Mouse (Mus musculus) brain, adult 2 months (tissue): Measurements from ENCODE around the gene Pde1c.

ENCODE experiments used
- DNase-seq: peaks from one replicate; pipeline ENCODE4 v3.0.0; 2011; ENCODE audit warnings: low read depth, low spot score

Gene Pde1c

DNA sequence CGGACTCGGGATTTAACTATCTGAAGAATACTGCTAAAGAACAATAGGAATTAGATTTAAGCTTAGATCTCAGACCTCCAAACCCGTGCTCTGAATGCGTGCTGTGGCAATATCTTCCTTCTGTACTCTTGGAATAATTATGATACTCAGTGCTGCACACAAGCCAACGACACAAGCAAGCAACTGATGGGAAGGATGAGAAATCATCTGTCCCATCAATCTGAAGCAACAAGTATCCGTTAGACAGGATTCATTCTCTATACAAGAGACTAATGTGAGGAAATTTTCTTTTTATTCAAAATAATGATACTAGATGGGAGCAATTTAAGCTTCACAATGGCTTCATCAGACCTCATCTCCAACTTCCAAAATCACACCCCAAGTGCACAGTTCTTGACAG is 237.5 kb downstream of the Pde1c start:
- no peak for DNase-seq

GRCm38 (mm10) chr6:56328103-56328502 is 240.8 kb downstream of the Pde1c start:
- DNase-seq, result peak; percentile 48

- peak; percentile 37 for DNase-seq
Observed at GRCm38 (mm10) chr6:56322799-56323198, 246.1 kb downstream of the Pde1c start.

- DNase-seq, result peak; percentile 26
Observed at GRCm38 (mm10) chr6:56310318-56310717, 258.6 kb downstream of the Pde1c start.

- no peak for DNase-seq
Observed at GRCm38 (mm10) chr6:56306066-56306465, 262.8 kb downstream of the Pde1c start.

DNA sequence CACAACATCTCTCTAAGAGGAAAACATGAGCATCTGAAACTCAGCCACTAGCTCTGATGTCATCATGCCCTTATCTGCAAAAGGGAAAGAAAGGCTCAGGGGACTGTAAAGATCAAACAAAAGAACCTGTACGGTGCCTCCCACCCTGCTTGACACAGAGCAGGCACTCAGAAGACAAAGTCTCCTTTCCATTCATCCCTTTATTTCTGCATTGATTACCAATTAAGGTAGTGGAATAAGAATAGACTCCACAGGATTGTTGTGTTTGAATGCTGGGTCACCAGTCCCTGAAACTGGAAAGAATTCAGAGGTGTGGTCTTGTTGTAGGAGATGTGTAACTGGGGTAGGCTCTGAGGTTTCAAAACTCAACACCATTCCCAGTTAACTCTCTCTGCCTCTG is 276.7 kb downstream of the Pde1c start:
- no peak for DNase-seq

DNA sequence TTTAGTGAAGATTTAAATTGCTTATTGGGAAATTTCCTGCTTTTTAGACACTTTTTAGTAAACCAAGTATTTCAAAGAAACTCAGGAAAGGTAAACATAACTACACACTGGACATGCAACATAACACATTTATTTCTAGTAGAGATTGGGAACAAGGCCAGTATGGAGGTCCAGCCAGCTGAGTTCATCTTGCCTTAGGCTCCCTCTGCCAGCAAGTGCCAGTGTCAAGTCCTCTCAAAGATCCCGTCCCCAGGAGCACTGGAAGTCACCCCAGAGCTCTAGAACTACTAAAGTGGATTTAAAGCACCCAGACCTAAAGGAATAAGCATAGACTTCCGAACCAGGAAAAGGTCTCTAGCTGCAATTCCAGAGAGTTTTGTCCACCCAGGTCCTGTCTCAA is 279.6 kb downstream of the Pde1c start:
- peak; percentile 43 for DNase-seq

- no peak for DNase-seq
Observed at GRCm38 (mm10) chr6:56284821-56285220, 284.1 kb downstream of the Pde1c start.

GRCm38 (mm10) chr6:56275461-56275860 is 293.4 kb downstream of the Pde1c start:
- DNase-seq, result peak; percentile 56

GRCm38 (mm10) chr6:56271741-56272140 is 297.2 kb downstream of the Pde1c start:
- DNase-seq, result peak; percentile 17

DNA sequence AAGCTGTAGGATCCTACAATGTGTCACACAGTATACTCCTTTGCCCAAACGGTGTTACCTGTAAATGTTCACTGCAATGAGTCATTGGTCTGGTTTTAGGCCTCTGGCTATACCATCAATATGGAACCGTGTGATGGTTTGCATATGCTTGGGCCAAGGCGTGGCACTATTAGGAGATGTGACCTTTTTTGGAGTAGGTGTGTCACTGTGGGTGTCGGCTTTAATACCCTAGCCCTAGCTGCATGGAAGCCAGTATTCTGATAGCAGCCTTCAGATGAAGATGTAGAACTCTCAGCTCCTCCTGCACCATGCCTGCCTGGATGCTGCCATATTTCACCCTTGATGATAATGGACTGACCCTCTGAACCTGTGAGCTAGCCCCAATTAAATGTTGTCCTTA is 304.4 kb downstream of the Pde1c start:
- no peak for DNase-seq

GRCm38 (mm10) chr6:56260118-56260517 is 308.8 kb downstream of the Pde1c start:
- DNase-seq, result no peak

GRCm38 (mm10) chr6:56257555-56258297 is 311.2 kb downstream of the Pde1c start:
- DNase-seq, result no peak

DNA sequence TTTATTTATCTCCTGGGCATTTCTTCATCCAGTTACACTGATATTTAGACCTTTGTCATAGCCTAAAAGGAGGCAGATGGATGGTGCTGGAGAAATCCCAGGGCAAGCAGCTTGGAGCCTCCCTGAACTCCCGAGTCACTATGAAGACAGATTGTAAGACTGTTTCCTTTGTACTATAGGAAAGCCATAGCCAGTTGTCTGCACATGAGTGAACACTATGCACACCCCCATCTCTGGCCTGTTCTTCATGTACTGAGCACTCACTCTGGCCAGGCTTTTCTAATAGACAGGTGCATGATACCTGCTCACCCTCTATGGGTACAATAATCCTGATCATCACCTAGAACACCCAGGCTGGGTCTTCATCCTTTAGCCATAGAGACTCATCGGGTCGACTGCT is 318.8 kb downstream of the Pde1c start:
- DNase-seq, result peak; percentile 90

DNA sequence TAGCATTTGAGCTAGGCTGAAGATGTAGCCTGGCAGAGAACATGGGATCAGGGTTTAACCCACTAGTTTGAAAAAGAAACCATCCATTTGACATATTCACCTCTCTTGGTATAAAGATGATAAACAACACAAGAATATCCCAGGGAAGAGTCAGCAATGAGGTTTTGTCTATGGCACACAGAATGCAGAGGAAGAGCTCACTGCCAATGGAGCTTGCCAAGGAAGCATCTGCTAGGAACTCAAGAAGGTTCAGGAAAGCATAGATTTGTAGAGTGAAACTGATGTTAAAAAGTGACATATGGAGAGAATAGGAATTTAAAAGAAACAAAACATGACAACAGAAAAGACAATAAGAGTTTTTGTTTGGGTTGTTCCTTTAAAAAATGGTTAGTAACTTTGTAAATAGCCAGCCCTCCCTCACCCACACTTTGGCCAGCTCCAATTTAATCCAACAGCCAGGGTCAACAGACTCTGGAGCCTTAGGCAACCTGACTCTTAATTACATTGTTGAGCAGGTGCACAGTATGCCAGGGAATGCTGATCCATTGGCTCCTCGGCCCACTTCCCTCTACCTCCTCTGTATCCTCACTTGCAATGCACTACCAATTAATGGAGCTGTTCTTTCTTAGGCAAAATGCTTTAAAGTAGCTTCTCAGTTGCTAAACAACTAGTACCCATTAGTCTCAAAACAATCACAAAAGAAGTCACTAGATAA is 377.3 kb downstream of the Pde1c start:
- DNase-seq, result peak; percentile 81

- peak; percentile 50 for DNase-seq
Observed at GRCm38 (mm10) chr6:56176485-56176884, 392.4 kb downstream of the Pde1c start.

DNA sequence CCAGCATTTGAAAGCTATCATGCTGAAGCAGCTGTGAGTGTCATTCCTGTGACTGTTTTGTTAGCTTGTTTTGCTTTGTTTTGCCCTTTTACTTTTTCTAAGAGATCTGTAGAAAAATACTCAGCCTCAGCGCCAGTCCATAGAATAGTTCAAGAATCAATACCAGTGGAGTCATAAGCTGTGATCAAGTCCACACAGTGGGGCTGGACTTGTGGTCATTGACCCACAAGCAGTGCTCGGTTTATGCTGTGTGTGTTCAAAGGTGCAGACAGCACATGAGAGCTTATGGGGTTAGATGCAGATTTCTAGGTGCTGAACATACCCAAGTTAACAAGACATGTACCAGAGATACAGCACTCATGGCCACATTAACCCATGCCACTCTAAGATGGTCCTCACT is 396.7 kb downstream of the Pde1c start:
- no peak for DNase-seq

DNA sequence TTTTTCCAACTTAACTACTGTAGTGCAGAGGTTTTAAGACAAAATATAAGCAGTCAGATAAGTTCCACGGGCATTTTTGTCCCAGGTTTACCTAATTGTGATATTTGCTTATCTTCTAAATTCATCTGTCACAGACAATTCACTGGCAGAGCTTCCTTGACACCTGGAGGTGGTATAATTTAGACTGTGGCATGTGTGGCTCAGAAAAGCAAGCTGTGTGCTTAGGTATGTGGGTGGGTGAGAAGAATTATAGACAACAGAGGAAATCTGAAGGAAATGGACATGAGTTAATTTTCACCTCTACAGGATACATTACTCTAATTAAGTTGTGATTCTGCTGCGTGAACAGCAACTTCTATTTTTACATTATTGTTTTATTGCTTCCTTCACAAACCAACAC is 400.2 kb downstream of the Pde1c start:
- peak; percentile 90 for DNase-seq

DNA sequence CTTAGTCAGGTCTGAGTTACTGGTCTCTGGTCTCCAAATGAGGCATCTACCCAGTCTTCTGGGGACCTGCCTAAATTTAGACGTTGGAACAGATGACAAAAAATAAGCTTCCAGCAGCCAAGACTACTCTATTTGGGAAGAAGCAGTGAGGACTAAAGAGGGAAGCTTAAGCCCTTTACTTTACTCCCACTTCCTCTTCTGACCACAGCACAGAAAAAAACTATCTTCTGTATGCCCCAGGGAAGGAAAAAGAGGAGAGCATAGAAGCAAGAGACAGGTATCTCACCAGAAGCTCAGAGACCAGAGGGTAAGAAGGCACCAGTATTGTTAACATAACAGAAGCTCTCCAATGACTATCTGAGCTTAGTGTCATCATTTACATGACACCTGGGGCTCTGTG is 410.7 kb downstream of the Pde1c start:
- no peak for DNase-seq

DNA sequence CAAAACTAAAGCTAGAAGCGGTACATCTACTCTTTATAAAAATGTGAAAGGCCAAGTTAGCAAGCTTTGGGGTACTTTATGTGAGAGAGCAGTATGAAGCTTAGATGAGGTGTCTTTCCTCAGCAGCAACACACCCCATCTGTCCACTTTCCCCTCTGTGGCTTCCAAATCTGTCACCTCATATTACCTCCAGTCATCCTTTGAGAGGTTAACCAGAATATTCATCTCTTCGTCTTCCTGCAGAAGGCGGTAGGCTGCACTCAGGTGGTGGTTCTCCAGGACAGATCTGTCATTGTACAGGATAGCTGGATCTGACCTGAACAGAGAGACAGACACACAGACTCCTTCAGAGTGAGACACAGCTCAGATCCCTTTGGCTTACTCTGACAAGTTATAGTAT is 412.1 kb downstream of the Pde1c start:
- DNase-seq, result peak; percentile 85

GRCm38 (mm10) chr6:56130493-56131159 is 438.3 kb downstream of the Pde1c start:
- peak; percentile 83 for DNase-seq

DNA sequence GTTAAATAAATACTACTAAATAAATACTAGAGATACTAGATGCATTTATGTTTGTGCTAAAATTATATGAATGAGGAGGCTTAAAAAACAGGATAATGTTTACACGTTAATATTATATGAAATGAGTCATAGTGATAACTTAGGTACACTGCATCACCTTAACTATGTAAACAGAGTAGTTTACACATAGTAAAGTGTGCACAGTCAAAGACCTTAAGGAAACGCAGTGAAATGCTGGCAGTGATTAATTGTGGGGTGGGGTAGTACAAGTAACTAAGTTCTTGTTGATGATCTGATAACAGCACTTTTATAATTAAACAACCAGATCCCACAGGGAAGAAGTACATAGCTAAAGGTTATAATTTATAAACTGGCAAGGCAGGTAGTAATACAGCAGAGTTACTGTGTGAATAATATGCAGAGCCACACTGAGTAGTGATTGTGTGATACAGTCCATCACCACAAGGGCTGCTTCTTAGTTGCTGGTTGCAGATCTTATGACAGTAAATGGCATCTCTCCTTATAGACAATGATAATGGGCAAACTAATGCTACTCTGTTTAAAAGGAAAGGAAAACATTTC is 469.3 kb downstream of the Pde1c start:
- no peak for DNase-seq
